Mouse (Mus musculus): ENCODE results near the gene Srrt. TPM values are rescaled to one million over a fixed set of nuclear protein-coding genes. Genes with fewer than 3 reads are reported as not detected.
"Not testable (repeated sequence)": the region's sequence is repeated elsewhere in the genome, so short reads cannot be mapped to it uniquely, and the experiment has no call there.

Srrt gene
- polyA plus RNA-seq, 1 experiment from 2014 or later, result 70.5 TPM

DNA sequence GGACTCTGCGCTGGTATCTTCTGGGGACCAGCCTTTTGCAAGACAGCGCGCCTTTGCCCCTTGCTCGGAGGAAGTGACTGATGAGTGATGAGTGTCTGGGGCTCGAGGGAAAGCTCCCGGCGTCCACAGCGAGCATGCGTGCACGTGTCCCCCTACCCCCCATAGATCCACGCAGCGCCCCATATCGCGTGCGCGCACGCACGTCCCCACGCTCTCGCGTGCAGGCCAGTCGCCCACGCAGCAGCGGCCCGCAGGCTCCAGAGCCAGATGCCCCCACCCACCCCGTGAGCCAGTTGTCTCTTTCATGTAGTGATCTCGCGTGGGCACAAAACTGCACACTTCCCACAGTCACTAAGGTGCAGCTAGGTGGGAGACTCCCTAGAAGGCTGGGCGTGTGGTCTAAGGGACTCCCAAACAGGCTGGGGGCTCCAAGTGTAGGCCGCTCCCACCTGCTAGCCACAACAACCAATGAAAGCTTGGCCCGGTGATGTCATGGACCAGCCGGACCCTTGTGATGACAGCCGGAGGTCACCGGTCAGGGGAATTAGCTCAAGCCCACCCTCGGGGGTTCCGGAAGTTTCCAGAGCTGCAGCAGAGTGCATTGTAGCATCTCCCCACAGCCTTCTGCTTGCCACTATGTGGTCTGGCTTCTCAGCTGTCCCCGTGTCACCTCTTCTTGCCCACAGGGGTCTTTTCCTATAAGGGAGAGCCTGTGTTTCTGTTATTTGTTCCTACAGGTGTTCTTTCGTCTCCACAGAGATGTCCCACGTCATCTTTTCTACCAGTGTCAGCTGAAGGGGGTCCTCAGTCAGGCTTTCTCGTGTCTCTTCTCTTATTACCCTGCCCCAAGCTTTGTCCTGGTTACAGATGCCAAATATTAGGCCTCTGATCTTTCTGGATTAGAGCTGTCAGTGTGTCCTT lies 20.2 kb downstream of the Srrt start, which contains the start of gene Ache:
Gene Ache (plus strand): TSS at position 488 of the 921 bp plus-strand sequence.
- peak; percentile 14; the same call in 1 of the 2 replicates for ATAC-seq (replicated peaks; ENCODE audit: insufficient number of reproducible peaks, insufficient read depth, low FRiP score, low read depth)
- Histone ChIP-seq H3K9me3 (replicated peaks) (no peaks in the 10 kb centered on the region), H3K4me3 (peak within 1 kb of the TSS; percentile 48), H3K4me2 (peak within 1 kb of the TSS; percentile 86), H3K4me1 (replicated peaks) (peaks cover 38% of the 10 kb centered on the region), H3K27ac (peak within 1 kb of the TSS; percentile 42; the same call in 1 of the 2 replicates), H3K36me3 (no peaks in the 10 kb centered on the region), H3K27me3 (peaks cover 51% of the 10 kb centered on the region), H3K9ac (peak within 1 kb of the TSS; percentile 50)
- WGBS, result 2% methylated on average over 40 of the region's 40 CpGs

DNA sequence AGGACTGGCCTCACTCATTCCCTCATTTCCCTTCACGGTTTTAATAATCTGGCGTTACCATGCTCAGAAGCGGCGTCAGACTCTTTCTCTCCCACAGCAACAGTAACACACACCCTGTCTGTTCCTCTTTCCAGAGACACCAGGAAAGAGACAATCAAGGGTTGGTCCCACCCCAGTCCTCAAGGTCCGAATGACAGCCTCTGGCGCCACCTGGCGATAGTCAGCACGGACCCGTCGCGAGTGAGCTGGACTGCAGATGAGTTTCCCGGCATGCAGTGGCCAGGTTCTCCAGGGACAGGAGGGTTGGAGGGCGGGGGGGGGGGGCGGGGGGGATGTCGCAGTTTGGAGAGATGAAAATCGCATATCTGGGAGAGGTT lies 20.8 kb downstream of the Srrt start:
- Histone ChIP-seq H3K4me1 (replicated peaks) (peaks cover 38% of the 10 kb centered on the region), H3K9ac (no peak overlapping the region), H3K4me3 (peak overlapping the region; percentile 48), H3K4me2 (peak overlapping the region; percentile 86), H3K36me3 (no peaks in the 10 kb centered on the region), H3K27ac (no peak overlapping the region), H3K27me3 (peaks cover 46% of the 10 kb centered on the region), H3K9me3 (replicated peaks) (no peaks in the 10 kb centered on the region)
- ATAC-seq (replicated peaks; ENCODE audit: insufficient number of reproducible peaks, insufficient read depth, low FRiP score, low read depth), result peak; percentile 40
- under 1% methylated on average over 14 of the region's 16 CpGs for WGBS

DNA sequence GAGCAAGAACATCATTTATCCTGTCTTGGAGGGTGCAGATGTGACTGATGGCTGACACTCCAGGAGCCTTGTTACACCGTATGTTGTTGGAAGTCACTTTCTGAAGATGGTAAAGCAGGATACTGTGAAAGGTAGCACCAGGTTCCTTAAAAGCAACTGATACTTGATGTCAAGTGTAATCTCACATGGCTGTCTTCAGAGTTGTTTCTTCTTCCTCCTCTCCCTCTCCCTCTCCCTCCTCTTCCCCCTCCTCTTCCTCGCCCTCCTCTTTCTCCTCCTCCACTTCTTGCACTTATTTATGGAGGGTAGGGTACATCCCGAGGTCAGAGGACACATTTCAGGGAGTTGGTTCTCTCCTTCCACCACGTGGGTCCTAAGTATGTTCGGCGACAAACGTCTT lies 21.5 kb downstream of the Srrt start:
- ATAC-seq (replicated peaks; ENCODE audit: insufficient number of reproducible peaks, insufficient read depth, low FRiP score, low read depth), result no peak
- H3K9me3 ChIP-seq (replicated peaks), result no peaks in the 10 kb centered on the region
- peaks cover 38% of the 10 kb centered on the region for H3K4me1 ChIP-seq (replicated peaks)
- H3K9ac ChIP-seq, result no peak overlapping the region
- no peak overlapping the region for H3K4me3 ChIP-seq
- no peak overlapping the region for H3K4me2 ChIP-seq
- H3K27me3 ChIP-seq, result peaks cover 42% of the 10 kb centered on the region
- H3K36me3 ChIP-seq, result no peaks in the 10 kb centered on the region
- H3K27ac ChIP-seq, result no peak overlapping the region
- WGBS, result 45% methylated on average over 7 of the region's 7 CpGs

DNA sequence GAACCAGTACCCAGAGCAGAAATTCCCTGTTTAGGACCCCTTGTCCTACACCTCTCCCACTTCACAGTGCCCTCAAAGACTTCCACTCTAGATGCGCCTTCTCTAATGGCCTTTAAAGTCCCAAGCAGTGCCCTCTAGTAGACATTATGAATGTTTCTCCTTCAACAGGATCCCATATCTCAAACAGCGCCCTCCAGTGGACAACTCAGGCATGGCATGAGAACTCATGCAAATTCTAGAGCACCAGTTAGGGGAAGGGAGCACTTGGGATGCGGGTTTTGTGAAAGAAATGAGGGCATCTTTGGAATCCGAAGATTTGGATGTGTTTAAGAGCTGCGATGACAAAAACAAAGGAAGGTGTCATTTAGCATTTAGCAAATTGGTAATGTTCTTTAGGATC lies 22.4 kb downstream of the Srrt start:
- peaks cover 33% of the 10 kb centered on the region for H3K4me1 ChIP-seq (replicated peaks)
- no peak for ATAC-seq (replicated peaks; ENCODE audit: insufficient number of reproducible peaks, insufficient read depth, low FRiP score, low read depth)
- no peak overlapping the region for H3K27ac ChIP-seq
- WGBS, result 53% methylated on average over 5 of the region's 5 CpGs
- peaks cover 33% of the 10 kb centered on the region for H3K27me3 ChIP-seq
- H3K9ac ChIP-seq, result no peak overlapping the region
- no peaks in the 10 kb centered on the region for H3K36me3 ChIP-seq
- no peak overlapping the region for H3K4me2 ChIP-seq
- no peak overlapping the region for H3K4me3 ChIP-seq
- no peaks in the 10 kb centered on the region for H3K9me3 ChIP-seq (replicated peaks)

DNA sequence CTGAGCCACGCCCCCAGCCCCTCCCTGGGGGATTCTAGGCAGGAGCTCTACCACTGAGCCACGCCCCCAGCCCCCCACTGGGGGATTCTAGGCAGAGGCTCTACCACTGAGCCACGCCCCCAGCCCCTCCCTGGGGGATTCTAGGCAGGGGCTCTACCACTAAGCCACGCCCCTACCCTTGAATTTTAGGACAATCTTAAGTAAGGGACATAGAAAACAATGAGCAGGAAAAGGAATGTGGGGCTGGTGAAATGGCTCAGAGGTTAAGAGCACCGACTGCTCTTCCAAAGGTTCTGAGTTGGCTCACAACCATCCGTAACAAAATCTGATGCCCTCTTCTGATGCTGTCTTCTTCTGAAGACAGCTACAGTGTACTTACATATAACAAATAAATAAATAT lies 23.1 kb downstream of the Srrt start:
- WGBS, result 83% methylated on average over 5 of the region's 6 CpGs
- not testable (repeated sequence) for H3K36me3 ChIP-seq; H3K9me3 ChIP-seq (replicated peaks); ATAC-seq (replicated peaks; ENCODE audit: insufficient number of reproducible peaks, insufficient read depth, low FRiP score, low read depth); H3K4me3 ChIP-seq; H3K9ac ChIP-seq; H3K4me2 ChIP-seq; H3K27ac ChIP-seq
- Histone ChIP-seq H3K27me3 (peaks cover 26% of the 10 kb centered on the region), H3K4me1 (replicated peaks) (peaks cover 27% of the 10 kb centered on the region)

DNA sequence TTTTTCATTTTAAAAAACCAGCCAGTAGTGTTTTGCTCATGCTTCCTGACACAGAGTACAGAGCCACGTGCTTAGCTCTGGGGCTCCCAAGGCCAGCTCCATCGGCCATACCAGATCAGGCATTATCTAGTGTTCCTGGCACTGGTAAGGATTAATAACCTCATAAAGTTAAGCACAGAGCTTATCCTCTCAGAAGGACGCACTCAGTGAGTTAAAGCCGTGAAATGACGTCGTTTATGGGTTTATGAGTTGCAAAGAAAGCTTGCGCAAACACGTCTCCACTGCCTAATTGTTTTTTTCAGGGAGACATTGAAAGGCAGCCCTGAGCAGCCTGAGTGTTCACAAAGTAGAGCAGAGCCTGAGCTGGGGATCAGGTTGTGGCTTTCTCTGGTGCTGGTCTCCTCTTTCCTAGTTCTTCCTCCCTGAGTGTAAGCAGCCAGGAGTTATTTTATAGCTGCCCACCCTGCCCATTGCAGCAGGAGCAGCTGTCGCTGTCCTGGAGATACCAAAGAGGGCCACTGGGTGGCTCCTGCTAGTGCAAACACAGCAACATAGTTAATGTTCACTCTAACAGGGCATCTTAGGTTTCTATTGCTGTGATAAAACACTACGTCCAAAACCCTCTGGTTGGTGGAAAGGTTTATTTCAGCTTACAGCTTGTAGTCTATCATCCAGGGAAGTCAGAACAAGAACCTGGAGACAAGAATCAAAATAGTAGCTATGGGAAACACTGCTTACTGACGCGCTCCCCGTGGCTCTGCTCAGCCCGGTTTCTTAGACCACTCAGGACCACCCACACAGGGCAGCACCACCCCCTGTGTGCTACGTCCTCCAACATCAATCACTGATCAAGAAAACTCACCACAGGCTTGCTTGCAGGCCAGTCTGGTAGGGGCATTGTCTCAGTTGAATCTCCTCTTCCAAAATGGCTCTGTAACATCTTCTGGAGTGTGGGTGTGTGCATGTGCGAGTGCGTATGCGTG lies 29.8 kb downstream of the Srrt start:
- 55% methylated on average over 18 of the region's 18 CpGs for WGBS
- Histone ChIP-seq H3K36me3 (no peaks in the 10 kb centered on the region), H3K4me1 (replicated peaks) (no peaks in the 10 kb centered on the region), H3K9ac (no peak overlapping the region), H3K9me3 (replicated peaks) (no peaks in the 10 kb centered on the region), H3K27ac (no peak overlapping the region), H3K4me2 (no peak overlapping the region), H3K27me3 (no peaks in the 10 kb centered on the region), H3K4me3 (no peak overlapping the region)
- no peak for ATAC-seq (replicated peaks; ENCODE audit: insufficient number of reproducible peaks, insufficient read depth, low FRiP score, low read depth)

DNA sequence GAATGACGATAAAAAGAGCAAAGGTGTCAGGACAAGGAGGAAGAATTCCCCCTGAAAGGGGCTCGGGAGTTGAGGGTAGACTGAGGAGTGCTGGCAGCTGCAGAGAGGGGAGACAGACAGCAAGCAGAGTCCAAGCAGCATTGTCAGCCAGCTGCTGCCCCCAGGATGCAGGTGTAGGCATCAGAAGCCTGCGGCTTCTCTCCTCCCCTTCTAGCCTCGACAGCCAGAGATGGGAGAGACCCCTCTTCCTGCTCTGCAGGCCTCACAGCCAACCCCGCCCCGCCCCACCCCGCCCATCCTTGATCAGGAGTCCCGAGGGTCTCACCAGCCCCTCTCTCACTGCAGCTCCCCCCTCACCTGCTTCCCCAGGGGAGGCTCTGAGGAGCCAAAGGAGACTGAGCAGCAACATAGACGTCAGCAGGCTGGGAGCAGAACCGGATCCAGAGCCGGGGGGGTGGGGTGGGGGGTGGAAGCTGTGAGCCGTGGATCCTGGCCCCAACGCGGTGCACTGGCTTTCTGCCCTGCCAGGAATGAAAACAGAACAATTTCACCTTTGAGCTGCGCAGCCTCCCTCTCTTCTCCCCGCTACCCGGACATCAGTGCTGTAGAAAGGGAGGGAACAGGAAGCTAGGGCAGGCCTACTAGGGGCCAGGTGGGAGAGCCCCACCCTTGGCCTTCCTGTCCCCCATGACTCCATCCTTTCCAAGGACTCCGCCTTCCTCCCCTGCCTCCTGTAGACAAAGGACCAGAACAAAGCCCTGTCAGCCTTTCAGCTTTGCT lies 39.2 kb downstream of the Srrt start:
- H3K9ac ChIP-seq, result no peak overlapping the region
- no peak overlapping the region for H3K27ac ChIP-seq
- H3K9me3 ChIP-seq (replicated peaks), result no peaks in the 10 kb centered on the region
- no peaks in the 10 kb centered on the region for H3K36me3 ChIP-seq
- ATAC-seq (replicated peaks; ENCODE audit: insufficient number of reproducible peaks, insufficient read depth, low FRiP score, low read depth), result 0 out of 2 replicates have a peak, but pooled peaks have one; percentile 50
- 0 out of 2 replicates have a peak overlapping the region, but pooled peaks have one; percentile 8 for H3K4me3 ChIP-seq
- peak overlapping the region; percentile 42 for H3K4me2 ChIP-seq
- 0 out of 2 replicates have a peak, but pooled peaks cover 3% of the 10 kb centered on the region for H3K4me1 ChIP-seq (replicated peaks)
- 23% methylated on average over 16 of the region's 18 CpGs for WGBS
- H3K27me3 ChIP-seq, result peaks cover 3% of the 10 kb centered on the region; the same call in 1 of the 2 replicates

DNA sequence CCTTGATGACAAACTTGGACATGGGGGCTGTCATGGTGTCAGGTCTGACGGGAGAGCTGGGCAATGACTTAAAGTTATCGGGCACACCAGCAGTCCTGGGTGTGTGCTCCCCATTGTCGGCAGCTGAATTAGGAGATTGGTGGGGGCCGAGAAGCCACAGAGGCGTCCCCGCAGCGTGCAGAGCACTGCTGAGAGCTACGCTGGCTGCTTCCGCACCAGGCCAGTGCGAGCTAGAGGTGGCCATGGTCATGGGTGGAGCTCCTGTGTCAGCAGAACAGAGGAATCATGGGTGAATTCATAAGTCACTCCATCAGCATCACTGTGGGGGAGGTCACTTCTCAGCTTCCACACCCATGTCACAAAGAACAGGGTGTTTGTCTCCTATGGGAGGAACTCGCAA lies 42.7 kb downstream of the Srrt start:
- Histone ChIP-seq H3K36me3 (no peaks in the 10 kb centered on the region), H3K4me2 (no peak overlapping the region), H3K27ac (no peak overlapping the region), H3K4me3 (no peak overlapping the region), H3K9ac (no peak overlapping the region), H3K4me1 (replicated peaks) (0 out of 2 replicates have a peak, but pooled peaks cover 3% of the 10 kb centered on the region), H3K9me3 (replicated peaks) (no peaks in the 10 kb centered on the region), H3K27me3 (peaks cover 3% of the 10 kb centered on the region; the same call in 1 of the 2 replicates)
- no peak for ATAC-seq (replicated peaks; ENCODE audit: insufficient number of reproducible peaks, insufficient read depth, low FRiP score, low read depth)
- WGBS, result 84% methylated on average over 11 of the region's 11 CpGs

DNA sequence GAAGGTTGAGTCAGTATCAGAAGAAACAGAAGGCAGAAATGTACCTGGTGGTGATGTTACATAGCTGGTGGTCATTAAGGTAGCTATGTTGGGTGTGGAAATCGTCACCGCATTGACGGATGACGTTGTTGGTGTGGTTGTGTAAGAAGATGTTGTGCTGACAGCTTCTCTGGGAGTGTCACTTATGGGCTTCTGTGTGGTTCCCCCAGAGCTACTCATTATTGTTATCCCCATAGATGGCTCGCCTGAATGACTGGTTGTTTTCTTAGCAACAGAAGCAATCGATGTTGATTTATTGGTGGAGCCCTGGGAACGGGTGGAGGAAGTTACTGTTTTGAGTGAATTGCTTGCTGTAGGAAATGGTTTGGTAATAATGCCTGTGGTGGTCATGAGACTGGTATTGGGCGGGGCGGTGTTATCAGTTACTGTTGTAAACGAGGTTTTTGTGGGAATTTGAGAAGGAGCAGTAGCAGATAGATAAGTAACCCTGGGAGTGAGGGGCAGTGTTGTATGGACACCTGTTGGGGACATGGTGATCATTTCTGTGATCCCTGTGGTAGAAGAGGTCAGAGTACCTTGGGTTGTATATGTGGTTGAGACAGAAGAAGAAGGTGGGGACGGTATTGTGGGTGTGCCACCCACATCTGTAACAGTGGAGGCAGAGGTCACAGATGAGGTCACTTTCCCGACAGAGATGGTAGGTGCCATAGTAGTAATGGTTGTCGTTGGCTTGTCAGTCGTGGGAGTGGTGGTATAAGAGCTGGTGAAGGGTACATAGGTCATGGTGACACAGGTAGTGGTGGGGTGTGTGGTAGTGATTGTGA lies 43.4 kb downstream of the Srrt start:
- Histone ChIP-seq H3K27ac (no peak overlapping the region), H3K9me3 (replicated peaks) (no peaks in the 10 kb centered on the region), H3K9ac (no peak overlapping the region), H3K4me3 (no peak overlapping the region), H3K4me1 (replicated peaks) (0 out of 2 replicates have a peak, but pooled peaks cover 3% of the 10 kb centered on the region), H3K27me3 (peaks cover 3% of the 10 kb centered on the region; the same call in 1 of the 2 replicates), H3K4me2 (no peak overlapping the region), H3K36me3 (no peaks in the 10 kb centered on the region)
- no peak for ATAC-seq (replicated peaks; ENCODE audit: insufficient number of reproducible peaks, insufficient read depth, low FRiP score, low read depth)
- WGBS, result 71% methylated on average over 14 of the region's 14 CpGs
